Mouse (Mus musculus) splenic B cell, adult 2 months (primary cell): Measurements from ENCODE around the gene Golga7b.

ENCODE experiments used
- DNase-seq: peaks from one replicate; pipeline ENCODE4 v3.0.0-alpha.2; 2011; ENCODE audit warnings: low read depth, low spot score
- H3K27me3 ChIP-seq: 2 replicates; pipeline ENCODE4 v1.6.1; 2012; ENCODE audit warnings: mild to moderate bottlenecking, low read length, moderate library complexity, mixed read lengths; ENCODE audit not compliant: control insufficient read depth, poor library complexity, insufficient read depth, severe bottlenecking
- H3K36me3 ChIP-seq: 2 replicates; pipeline ENCODE4 v1.6.1; 2012; ENCODE audit warnings: mild to moderate bottlenecking, low read length, moderate library complexity, mixed read lengths; ENCODE audit not compliant: control insufficient read depth, poor library complexity, insufficient read depth, severe bottlenecking

Golga7b gene

GRCm38 (mm10) chr19:42247519-42247918 lies at the start of gene Golga7b:
TSS of gene Golga7b (plus strand) at chr19:42247574.
- Histone ChIP-seq H3K27me3 (no peaks in the 10 kb centered on the region), H3K36me3 (no peaks in the 10 kb centered on the region)
- no peak for DNase-seq

DNA sequence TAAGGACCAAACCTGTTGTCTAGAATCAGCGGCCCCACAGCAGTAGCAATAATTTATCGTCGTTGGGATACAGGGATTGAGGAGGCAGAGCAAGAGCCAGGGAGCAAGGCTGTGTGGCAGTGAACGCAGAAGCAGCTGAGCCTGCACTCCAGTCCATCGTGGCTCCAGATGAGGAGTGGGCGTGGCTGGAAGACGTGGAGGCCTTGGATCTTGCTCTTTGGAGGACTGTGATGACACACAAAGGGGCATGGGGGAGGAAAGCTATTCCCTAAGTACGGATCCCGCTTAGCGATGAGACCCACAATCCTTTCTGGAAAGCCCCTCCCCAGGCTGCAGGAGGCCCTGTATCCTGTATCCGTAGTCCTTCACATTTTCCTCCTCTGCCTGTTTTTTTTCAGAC lies 49.3 kb upstream of the Golga7b start:
- H3K27me3 ChIP-seq: no peaks in the 10 kb centered on the region
- H3K36me3 ChIP-seq: no peaks in the 10 kb centered on the region
- no peak for DNase-seq

GRCm38 (mm10) chr19:42201696-42202381 lies 45.5 kb upstream of the Golga7b start, which contains the start of gene Sfrp5:
TSS of gene Sfrp5 (minus strand) at chr19:42202252.
- Histone ChIP-seq H3K27me3 (no peaks in the 10 kb centered on the region), H3K36me3 (no peaks in the 10 kb centered on the region)
- DNase-seq: no peak

DNA sequence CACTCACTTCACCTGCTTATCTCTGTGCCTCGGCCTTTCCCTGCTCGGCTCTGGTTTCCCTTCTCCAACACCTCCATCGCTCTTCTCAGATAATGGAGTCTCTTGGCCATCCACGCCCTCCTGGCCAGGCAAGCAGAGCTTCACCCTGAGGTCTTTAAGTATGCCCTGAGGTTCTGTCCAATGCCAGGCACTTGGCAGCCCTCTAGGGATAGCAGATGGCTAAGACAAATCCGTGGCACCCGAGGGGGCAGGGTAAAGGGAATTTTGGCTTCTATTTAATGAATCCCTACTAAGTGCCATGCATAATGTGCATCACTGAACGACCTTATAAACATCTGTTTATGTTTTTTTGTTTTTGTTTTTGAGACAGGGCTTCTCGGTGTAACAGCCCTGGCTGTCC lies 44.9 kb upstream of the Golga7b start:
- Histone ChIP-seq H3K27me3 (no peaks in the 10 kb centered on the region), H3K36me3 (no peaks in the 10 kb centered on the region)
- no peak for DNase-seq

DNA sequence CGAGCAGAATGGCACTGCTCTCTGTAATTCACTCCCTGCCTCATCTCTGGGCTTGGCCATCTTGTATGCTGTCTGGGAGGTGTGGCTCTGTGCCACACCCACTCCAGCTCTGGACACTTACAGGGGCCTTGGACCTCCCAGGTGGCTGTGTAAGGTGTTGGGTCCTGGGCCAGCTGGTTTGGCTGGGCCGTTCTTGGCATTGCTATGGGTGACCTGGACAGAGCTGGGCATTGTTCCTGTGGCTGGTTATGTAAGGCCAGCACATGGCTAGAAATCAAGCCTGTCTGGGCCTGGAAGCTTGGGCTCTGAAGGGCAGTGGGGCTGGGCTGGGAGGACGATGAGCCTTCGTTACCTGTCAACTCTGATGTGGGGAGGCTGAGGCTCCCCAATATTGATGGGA lies 43.1 kb upstream of the Golga7b start:
- Histone ChIP-seq H3K27me3 (no peaks in the 10 kb centered on the region), H3K36me3 (no peaks in the 10 kb centered on the region)
- DNase-seq: no peak

GRCm38 (mm10) chr19:42205201-42205600 lies 42.2 kb upstream of the Golga7b start:
- Histone ChIP-seq H3K36me3 (no peaks in the 10 kb centered on the region), H3K27me3 (no peaks in the 10 kb centered on the region)
- DNase-seq: no peak

GRCm38 (mm10) chr19:42209485-42209884 lies 37.9 kb upstream of the Golga7b start:
- no peak for DNase-seq
- Histone ChIP-seq H3K36me3 (no peaks in the 10 kb centered on the region), H3K27me3 (no peaks in the 10 kb centered on the region)

GRCm38 (mm10) chr19:42209976-42210375 lies 37.4 kb upstream of the Golga7b start:
- H3K27me3 ChIP-seq: no peaks in the 10 kb centered on the region
- no peaks in the 10 kb centered on the region for H3K36me3 ChIP-seq
- DNase-seq: no peak

- no peak for DNase-seq
- Histone ChIP-seq H3K36me3 (no peaks in the 10 kb centered on the region), H3K27me3 (no peaks in the 10 kb centered on the region)
Observed at GRCm38 (mm10) chr19:42211936-42212335, 35.4 kb upstream of the Golga7b start.

DNA sequence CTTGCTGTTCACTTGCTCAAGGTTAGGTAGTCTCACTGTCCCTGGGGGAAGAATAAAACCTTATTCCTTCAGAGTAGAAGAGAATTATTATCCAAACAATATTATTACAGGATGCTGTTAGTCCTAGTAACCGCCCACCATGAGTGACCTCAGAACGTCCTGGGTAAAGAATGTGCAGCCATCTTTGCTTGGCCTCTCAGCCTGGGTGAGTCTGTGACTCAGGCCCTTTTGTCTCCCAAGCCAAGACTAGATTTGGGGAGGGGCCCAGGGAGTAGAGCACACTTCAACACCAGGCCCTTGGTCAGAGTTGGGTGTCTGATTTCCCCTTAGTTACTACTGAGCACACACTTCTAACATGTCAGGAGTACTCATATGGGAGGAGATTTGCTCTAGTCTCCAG lies 32.8 kb upstream of the Golga7b start:
- DNase-seq: no peak
- Histone ChIP-seq H3K36me3 (no peaks in the 10 kb centered on the region), H3K27me3 (no peaks in the 10 kb centered on the region)

GRCm38 (mm10) chr19:42216699-42217373 lies 30.5 kb upstream of the Golga7b start:
- Histone ChIP-seq H3K36me3 (no peaks in the 10 kb centered on the region), H3K27me3 (no peaks in the 10 kb centered on the region)
- no peak for DNase-seq

DNA sequence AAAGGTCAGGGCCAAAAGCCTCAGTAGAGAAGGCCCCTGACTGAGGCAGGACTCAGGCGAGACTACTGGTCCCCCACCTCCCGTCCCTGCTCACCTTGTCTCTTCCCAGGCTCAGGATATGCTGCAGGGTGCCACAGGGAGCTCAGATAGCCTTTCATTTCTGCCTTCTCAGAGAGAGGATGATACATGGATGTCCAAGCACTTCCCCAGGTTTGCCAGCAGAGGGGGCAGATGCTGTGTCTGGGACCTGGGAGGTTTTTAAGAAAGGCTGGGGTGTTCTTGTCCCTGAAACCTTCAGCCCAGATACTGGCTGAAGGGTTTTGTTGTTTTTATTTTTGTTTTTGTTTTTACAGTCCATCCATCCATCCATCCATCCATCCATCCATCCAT lies 30.0 kb upstream of the Golga7b start:
- H3K27me3 ChIP-seq: no peaks in the 10 kb centered on the region
- DNase-seq: peak; percentile 22

DNA sequence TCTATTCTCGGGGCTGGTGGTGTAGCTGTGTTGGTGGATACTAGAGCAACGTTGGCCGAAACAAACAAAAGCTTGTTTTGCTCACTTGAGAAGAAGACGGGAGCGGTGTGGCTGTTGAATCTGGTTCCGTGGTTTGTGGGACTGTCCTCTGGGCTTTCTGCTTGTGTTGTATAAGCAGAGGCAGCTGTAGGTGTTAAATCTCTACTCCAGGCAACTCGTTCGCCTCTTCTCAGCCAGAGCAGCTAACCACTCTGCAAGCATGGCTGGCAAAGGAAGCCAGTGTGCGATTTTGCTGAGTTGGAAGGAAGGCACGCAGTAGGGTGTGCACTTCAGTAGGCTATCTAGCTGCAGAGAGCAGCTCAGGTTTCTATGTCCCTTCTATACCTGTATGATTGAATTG lies 20.9 kb upstream of the Golga7b start:
- DNase-seq: no peak
- H3K27me3 ChIP-seq: no peaks in the 10 kb centered on the region
- H3K36me3 ChIP-seq: no peaks in the 10 kb centered on the region

More for the DNA sequence above, 30.0 kb upstream of the Golga7b start:
- no peaks in the 10 kb centered on the region for H3K36me3 ChIP-seq

- H3K36me3 ChIP-seq: no peaks in the 10 kb centered on the region
Observed at GRCm38 (mm10) chr19:42229499-42230287, 17.7 kb upstream of the Golga7b start.

DNA sequence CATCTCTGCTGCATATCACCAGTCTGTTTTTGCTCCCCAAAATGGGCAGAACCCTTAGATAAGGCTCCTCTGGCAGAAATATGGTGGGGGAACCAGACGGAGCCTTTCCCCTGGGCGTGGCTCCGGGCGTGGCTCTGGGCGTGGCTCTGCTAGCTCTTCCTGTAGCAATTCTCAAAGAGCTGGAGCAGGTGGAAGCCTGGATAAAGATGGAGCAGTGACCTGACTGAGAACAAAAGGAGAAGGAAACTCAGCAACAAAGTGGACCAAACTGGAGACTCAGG lies 17.1 kb upstream of the Golga7b start:
- Histone ChIP-seq H3K27me3 (no peaks in the 10 kb centered on the region), H3K36me3 (no peaks in the 10 kb centered on the region)
- DNase-seq: no peak

More at GRCm38 (mm10) chr19:42229499-42230287, 17.7 kb upstream of the Golga7b start:
- no peak for DNase-seq
- H3K27me3 ChIP-seq: no peaks in the 10 kb centered on the region
